Mouse (Mus musculus): ENCODE measurements at regions not wholly inside any gene's neighbourhood (a gene's known extent, or its start where the extent isn't known, plus 50 kb on each side); places are given as distances from the start of the nearest gene placed in this dataset.

- peak; percentile 9 for DNase-seq (ENCODE audit: low spot score)
Observed at GRCm38 (mm10) chr13:75204417-75204816, 114.8 kb downstream of the Pcsk1 start.

- no peak for DNase-seq (ENCODE audit: low spot score)
Observed at GRCm38 (mm10) chr13:75223944-75224343, 134.3 kb downstream of the Pcsk1 start.

GRCm38 (mm10) chr13:75225581-75226297, 136.1 kb downstream of the Pcsk1 start:
- DNase-seq (ENCODE audit: low spot score) = no peak

- DNase-seq (ENCODE audit: low spot score) = peak; percentile 61
Observed at GRCm38 (mm10) chr13:75227616-75228277, 138.1 kb downstream of the Pcsk1 start.

- DNase-seq (ENCODE audit: low spot score) = no peak
Observed at GRCm38 (mm10) chr13:75236424-75236823, 146.8 kb downstream of the Pcsk1 start.
